Mouse (Mus musculus): ENCODE results near the gene Abcc4.
"Not testable (repeated sequence)": the region's sequence is repeated elsewhere in the genome, so short reads cannot be mapped to it uniquely, and the experiment has no call there.

Gene Abcc4

DNA sequence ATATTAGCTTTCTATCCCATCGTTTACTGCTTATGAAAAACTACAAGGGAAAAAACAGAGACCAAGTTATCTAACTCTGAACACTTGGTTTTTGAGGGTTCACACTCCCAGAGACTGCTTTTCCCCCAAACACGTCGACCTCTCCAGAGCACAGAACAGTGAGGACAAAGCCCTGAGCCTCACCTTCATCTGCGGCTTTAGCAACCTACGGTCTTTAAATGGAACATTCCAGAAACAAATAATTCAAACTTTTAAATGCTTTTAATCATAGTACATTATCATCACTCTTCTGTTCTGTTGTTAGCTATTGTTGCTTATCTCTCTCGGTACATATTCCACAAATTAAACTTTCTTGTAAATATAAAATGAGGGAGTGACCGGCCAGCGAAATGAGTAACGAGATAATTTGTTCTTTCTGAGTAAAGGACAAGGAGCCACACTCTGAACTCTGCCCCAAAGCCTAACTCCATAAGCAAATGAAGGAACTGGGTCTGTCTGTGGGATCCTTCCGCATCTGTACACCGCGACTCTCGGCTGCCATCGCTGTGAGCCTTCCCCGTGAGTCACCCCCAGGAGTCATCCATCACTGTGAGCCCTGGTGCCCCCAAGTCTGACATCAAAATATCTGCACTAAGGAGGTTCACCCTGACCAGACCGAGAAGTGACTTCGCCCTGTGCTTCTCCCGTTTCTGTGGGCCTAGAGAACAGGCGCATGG lies 126.8 kb downstream of the Abcc4 start:
- DNase-seq (ENCODE audit: low spot score) = no peak

GRCm38 (mm10) chr14:118577895-118578294 lies 128.1 kb downstream of the Abcc4 start:
- DNase-seq (ENCODE audit: low spot score) = no peak

- no peak for DNase-seq (ENCODE audit: low spot score)
These were observed 133.3 kb downstream of the Abcc4 start for GRCm38 (mm10) chr14:118572688-118573245.

DNA sequence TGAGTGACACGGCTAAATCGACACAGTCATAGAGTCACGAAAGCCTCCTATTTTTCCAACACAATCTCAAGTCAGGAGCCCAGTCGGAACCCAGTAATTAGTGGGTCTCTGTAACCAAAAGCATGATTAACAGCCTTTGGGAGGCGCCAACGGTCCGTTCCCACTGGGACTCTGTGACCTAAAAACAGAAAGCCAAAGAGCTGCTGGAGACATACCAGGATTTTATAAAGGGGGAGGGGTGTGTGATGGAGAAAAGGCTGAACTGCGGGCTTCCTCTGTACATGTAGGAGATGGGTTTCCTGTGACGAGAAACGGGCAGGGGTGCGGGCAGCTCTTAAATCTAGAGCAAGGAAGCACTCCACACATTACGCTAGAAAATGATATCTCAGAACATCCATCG lies 136.4 kb downstream of the Abcc4 start:
- DNase-seq (ENCODE audit: low spot score) = no peak

DNA sequence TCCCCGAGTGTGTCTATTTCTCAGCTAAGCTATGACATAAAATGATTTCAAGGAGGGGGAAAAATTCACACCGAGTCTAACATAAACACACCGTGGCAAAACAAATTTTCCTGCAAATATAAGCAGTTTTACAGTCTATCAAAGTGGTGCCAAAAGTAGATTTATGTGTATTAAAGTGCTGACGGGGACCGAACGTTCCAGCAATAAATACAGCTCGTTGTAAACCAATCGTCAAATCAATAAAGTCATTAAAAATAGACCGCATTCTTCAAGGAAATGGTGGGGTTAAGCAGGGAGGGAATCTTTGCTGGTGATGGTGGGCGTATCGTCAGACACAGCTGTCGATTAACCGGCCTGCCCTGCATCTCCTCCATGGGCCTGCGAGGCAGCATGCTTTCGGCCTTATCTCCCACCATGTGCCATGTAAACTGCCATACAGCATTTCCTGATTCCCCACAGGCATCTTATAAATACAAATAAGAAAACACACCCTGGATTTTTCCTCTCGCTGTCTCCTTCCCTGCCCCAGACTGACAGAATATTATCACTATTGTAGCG lies 137.8 kb downstream of the Abcc4 start:
- DNase-seq (ENCODE audit: low spot score) = no peak

GRCm38 (mm10) chr14:118566809-118567208 lies 139.2 kb downstream of the Abcc4 start:
- DNase-seq (ENCODE audit: low spot score) = no peak

- no peak for DNase-seq (ENCODE audit: low spot score)
These were observed 139.8 kb downstream of the Abcc4 start for GRCm38 (mm10) chr14:118566214-118566688.

- no peak for DNase-seq (ENCODE audit: low spot score)
These were observed 140.3 kb downstream of the Abcc4 start for GRCm38 (mm10) chr14:118565696-118566095.

DNA sequence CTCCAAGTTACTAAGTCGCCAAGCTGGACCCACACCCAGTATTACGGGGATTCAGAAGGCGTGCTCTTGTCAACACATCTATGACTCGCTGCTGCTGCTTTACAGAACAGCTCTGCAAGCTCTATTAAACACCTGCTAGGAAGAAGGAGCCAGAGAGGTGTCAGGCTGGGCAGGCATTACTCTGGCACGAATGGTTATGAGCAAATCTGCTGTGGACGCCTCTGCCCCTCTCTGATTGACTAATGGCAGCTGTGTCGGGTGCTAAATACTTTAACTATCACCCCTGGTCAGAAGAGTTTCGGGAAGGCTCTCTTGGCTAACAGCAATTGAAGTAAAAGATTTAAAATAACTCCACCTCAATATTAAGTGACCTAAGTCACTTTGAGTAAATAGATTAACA lies 142.4 kb downstream of the Abcc4 start:
- no peak for DNase-seq (ENCODE audit: low spot score)

GRCm38 (mm10) chr14:118552901-118553475 lies 153.0 kb downstream of the Abcc4 start:
- DNase-seq (ENCODE audit: low spot score) = no peak

DNA sequence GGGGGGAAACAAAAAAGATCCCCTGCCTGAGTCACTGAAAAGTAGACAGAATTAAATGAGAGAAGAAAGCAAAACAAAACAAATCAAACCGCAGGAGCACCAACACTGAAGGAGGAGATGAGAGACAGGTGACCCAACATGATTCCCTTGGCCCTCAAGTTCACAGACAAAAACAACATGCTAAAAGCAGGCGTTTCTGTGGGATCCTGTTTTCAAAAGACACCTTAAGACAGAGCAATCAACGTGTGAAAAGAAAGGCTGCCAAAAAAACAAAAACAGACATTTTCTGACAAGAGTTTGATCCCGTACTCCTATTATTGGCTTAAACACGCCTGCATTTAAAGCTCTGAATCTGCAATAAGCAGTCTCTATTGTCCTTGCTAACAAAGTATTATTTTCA lies 153.6 kb downstream of the Abcc4 start:
- DNase-seq (ENCODE audit: low spot score) = no peak

GRCm38 (mm10) chr14:118551725-118552285 lies 154.2 kb downstream of the Abcc4 start:
- peak; percentile 11 for DNase-seq (ENCODE audit: low spot score)

DNA sequence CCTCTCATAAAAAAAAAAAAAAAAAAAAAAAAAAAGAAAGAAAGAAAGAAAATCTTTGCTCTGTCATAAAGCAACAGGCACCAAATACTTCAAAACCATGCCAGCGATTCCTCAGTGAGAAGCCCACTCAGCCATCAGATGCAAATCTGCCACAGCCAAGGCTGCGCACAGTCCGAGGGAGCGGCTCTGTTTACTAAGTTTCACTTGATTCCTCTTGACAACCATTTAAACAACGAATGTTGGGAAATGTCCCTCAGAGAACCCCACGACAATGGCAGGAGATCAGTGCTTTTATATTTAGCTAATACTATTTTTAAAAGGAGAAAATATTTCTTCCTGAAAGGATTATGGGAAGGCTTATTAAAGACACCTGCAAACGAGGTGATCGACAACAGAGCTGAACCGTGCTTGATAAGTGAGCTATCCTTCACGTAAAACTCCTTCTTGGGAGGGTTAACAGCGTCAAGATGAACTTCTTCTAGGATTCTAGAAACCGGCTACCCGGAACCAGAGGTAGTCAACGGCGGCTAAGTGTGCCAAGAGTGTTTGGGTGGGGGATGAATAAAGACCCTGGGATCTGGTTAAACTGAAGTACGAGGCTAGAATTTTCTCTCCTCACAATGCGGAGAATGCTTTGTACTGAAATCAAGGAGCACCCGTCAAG lies 154.8 kb downstream of the Abcc4 start:
- no peak for DNase-seq (ENCODE audit: low spot score)

- DNase-seq (ENCODE audit: low spot score) = no peak
These were observed 161.5 kb downstream of the Abcc4 start for GRCm38 (mm10) chr14:118544493-118544892.

DNA sequence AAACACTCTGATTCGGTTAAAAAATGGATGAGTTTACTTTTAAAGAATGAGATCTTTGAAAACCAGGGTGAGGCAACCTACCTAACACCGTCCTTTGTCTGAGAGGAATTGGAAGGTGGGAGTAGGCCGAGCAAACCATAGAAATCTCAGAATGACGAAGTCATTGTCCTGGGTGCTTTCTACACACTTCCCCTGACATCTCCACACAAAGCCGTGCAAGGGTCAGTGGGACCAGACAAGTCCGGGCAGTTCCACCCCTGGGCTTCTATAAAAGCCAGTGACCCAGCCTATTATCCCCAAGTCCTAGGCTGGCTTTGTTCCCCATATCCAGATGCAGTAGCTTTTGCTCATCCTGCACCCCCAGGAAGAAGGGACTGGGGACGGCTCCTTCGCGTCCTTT lies 163.1 kb downstream of the Abcc4 start:
- no peak for DNase-seq (ENCODE audit: low spot score)

- no peak for DNase-seq (ENCODE audit: low spot score)
These were observed 174.5 kb downstream of the Abcc4 start for GRCm38 (mm10) chr14:118531539-118531938.

DNA sequence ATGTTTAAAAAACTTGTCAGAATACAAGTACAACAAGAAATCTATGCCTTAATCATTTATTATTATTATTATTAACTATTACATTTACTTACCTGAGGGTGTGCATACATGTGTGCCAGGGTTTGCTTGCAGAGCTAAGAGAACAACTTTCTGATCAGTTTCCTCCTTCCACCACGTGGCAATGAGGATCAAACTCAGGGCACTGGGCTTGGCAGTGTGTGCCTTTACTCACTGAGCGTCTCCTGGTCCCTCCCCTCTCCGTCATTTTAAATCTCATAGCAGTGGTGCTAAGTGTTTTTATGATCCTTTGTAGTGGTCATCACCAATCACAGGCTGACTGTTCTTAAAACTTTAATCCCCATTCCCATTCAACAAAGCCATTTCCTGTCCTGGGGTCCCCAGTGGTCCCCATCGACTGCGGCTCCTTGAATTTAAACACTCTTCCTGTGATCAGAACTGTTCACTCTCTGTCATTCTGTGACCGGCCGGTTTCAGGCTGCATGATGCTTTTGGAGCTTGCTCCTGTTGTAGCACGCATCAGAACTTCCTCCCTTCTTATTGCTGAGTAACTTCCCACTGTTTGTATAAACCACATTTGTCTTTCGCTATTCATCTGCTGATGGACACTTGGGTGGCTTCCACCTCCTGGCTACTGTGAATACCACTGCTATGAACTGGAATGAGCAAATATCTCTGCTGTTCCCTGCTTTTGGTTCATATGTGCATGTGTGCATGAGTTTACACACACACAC lies 191.6 kb downstream of the Abcc4 start:
- no peak for DNase-seq (ENCODE audit: low spot score)

DNA sequence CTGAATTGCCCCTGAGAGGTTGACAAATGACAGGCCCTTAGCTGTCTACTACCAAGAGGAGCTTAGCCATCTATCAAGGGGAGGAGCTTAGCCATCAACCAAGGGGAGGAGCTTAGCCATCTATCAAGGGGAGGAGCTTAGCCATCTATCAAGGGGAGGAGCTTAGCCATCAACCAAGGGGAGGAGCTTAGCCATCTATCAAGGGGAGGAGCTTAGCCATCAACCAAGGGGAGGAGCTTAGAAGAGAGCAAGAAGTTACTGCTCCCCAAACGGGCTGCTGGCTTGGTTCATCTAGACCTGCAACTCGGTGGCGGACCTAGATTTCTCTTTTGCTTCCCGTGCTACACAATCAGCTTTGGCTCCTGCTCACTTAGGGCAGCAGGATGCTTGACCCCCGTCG lies 194.3 kb downstream of the Abcc4 start:
- not testable (repeated sequence) for DNase-seq (ENCODE audit: low spot score)

DNA sequence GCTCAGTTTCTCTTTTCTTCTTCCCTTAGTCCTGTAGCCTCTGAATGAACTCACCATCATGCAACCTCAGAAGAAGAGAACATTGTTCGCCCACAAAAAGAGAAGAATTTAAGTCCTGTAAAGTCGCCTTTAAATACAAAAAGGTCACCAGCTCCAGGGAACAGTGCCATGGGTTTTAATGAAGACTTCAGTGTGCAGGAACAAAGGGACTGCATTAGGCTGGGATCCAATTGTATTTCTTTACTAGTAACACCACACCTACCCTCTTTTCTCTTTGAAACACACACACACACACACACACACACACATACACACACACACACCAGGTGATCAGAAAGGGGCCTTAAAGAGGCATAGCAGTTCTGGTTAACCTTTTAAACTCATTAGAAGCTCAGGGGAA lies 195.2 kb downstream of the Abcc4 start:
- DNase-seq (ENCODE audit: low spot score) = no peak

- no peak for DNase-seq (ENCODE audit: low spot score)
These were observed 195.8 kb downstream of the Abcc4 start for GRCm38 (mm10) chr14:118510216-118510615.

GRCm38 (mm10) chr14:118507829-118508228 lies 198.2 kb downstream of the Abcc4 start:
- DNase-seq (ENCODE audit: low spot score) = no peak
